Mouse (Mus musculus): ENCODE measurements at regions not wholly inside any gene's neighbourhood (a gene's known extent, or its start where the extent isn't known, plus 50 kb on each side); places are given as distances from the start of the nearest gene placed in this dataset.

DNA sequence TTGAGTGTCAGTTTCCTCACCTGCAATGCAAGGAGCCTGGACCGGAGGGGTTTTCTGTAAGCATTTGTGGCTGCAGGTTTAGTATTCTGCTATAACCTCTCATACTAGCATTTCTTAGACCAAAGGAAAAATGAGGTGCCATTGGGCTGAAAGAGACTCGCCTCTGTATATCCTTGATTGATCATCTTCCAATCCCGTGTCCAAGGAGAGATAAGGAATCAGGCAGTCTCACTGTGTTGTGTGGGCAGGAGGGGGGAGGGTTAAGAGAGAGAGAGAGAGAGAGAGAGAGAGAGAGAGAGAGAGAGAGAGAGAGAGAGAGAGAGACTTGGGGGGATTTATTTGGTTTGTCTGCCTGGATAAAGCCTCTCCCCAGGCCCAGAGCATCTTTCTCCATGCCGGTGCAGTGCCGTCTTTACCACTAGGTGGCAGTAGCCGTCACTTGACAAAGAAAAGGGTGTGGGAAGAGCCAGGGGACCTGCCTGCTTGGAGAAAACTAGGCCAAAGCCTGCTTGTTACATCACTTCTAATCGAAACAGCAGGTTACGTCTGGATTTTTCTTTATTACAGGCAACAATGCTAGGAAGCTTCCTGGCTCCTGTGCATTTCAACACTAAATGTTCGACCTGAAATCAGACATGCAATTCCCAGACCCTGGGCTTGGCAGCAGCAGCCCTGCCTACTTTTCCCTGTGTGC, 56.1 kb upstream of the Ces5a start:
- peak; percentile 69 for DNase-seq

DNA sequence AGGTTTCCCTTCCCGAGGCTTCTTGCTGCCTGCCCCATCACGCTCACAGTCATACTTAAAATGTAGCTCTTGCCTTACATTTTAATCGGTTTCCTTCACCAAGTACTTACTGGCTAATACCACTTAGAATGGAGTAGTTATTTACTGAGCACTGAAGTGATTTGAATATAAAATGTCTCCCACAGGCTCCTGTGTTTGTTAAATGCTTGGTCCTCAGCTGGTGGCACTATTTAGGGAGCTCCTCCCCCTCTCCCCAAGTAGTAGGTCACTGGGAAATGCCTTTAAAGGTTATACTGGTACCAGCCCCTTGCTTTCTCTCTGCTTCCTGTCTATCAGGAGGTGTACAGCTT, 56.6 kb upstream of the Ces5a start:
- DNase-seq = no peak

DNA sequence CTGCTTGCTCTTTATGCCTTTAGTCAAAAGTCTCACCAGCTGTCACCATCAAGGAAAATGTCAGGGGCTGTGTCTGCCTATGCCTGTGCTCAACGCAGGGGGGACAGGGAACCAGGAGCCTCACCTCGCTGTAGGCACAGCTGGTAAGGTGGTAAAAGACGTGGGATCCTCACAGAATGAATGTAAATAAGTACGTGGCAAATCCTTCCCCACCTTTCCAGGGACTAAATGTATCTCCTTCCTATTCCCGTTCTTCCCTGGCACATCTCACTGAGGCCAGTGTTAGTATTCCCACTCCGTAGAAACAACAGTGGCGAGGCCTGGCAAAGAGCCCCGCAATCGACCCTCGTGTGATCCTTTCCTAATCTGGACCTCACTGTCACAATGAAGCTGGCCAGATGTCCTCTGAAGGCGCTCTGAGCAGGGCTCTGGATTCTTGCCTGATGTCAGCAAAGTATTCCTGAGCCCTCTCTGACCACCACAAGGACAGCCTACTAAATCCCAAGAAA, 63.0 kb upstream of the Ces5a start:
- DNase-seq = no peak

DNA sequence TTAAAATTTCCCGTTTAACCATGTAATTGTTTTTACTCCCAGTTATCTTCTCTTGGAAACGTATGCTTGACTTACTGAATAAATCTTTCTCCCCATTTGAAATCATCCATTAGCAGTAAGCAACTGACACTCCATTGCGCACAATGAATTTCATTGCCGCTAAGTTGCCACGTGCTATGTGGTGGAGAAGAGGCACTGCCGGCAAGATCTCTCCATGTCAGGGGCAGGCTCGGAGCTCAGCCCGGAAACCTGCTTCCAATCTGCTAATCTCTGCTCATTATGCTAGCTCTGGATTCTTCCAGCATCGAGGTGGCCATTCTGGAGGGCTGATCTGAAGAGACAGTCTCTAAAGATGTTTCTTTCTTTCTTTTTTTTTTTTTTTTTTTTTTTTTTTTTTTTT, 63.7 kb upstream of the Ces5a start:
- DNase-seq = no peak

DNA sequence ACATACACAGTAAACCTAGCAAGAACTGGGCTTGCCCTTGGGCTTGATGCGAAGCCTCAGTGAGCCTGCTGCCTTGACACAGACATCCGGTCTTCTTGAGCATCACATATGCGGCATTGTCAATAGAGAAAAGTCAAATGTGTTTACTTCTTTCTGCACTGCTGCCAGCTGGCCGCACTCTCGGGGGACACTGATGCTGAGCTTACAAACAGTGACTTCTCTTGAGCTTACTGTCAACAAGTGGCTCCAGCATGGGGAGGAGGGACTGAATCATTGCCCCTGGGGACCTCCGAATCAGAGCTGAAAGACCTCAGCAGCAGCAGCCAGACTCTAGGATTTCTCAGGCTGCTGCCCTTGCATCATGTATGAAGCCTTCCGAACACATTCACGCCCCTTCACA, 64.1 kb upstream of the Ces5a start:
- DNase-seq = peak; percentile 5

DNA sequence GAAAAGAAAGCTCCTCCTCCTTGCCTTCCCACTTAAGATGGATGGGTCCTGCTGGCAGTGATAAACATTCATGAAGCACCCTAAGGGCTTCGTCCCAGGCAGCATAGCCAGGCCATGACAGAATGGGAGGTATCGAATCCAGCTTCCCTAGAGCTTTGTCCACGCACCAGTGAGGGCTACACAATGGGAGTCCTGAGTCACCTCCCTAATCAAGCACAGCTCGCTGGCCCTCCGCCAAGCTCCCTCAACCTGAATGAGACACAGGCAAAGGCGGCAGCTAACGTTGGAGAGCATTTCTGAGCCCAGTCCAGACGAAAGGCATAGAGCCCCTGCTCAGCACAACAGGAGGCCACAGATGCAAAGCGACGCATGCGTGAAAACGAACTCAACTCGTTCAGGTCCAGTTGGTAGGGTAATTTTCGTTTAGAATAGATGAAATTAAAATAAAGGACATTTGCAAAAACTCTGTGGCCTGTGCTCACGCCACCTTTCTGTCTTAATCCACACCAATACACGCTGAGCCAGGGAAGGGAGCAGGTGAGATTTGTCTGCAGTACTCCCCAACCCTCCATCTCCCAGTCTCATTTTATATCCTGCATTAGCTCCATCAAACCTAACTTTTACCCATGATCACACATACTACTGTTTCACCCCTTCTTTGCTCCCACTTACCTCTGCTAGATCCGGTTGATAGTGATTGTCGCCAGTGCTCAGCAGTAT, 91.3 kb upstream of the Ces5a start:
- peak; percentile 12 for DNase-seq

DNA sequence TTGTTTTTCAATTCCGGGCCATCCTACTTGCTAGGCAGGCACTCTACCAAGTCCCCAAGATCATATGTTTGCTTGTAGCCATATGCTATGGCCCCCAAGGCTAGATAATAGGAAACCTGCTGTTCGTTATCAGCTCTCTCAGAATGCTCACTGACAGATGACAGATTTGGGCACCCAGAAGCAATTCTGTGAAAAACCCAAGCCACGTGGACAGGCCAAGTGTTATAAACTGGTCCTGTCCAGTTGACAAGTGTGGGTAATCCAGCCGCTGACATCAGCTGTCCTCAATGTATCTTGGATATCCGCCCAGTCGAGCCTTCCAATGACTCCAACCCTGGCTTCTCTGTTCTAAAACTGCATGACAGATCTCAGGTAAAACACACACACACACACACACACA, 92.0 kb upstream of the Ces5a start:
- no peak for DNase-seq

DNA sequence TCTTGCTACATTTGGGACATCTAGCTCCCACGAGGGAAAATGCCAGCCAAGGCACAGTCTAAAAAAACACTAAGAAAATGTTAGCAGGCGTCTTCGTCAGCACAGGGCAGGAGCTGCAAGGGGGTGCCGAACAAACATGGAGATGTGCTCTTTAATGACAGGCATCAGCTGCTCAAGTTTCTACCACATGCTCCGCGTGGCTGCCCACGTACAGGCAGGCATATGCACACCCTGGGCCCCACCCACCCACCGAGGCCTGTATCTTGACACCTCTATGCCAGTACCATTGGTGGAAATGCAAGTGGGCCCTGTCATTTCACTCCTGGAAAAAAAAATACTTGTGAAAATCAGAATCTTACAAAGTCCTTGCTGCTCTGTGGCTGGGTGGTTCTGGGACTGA, 97.3 kb upstream of the Ces5a start:
- no peak for DNase-seq

DNA sequence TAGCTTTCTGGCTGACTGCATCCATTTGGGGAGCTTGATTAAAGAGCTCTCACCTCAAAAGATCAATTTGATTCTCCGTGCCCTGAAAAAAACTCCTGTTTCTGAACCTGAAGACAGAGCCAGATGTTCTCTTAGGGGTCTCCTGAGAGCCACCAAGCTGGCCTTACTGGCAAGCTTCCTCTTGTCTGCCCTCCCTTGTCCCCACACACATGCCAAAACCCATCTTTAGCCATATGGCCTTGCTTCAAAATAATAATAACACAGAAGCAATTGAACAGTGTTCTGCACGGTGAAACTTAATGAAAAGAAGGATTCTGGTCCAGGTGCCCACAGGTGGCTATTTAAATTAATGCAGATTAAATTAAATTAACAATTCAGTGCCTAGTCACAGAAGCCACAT, 107.1 kb upstream of the Ces5a start:
- no peak for DNase-seq

DNA sequence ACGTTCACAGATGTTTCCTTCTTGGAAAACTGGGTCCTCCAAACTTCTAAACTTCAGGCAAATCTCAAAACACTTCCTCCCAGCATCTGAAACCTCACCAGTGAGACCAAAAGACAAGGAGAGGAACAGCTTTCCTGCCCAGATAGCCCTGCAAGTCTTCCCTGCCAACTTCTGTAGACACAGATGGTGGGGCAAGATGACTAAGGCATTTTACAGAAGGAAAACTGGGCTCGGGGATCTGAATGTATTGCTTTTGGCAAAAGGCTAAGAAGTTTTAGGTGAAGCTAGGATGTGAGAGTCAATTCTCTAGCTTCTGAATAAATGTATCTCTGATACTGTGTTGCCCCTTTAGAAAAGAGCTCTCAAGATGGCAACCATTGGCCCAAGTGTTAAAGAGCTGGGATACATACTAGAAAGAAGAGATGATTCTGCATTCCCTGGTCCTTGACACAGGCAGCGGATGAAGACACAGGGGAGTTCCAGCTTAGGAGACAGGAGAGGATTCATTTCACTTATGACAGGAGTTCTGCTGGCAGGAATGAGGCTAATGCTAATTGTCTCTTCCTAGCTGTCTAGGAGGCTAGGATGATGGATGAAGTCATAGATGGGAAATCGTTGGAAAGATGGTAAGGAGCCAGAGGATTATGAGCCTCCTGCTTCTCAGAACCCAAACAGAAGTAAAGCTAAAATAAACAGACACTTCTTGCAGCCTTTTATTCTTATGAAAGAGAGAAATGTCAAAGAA, 108.0 kb upstream of the Ces5a start:
- DNase-seq = no peak

DNA sequence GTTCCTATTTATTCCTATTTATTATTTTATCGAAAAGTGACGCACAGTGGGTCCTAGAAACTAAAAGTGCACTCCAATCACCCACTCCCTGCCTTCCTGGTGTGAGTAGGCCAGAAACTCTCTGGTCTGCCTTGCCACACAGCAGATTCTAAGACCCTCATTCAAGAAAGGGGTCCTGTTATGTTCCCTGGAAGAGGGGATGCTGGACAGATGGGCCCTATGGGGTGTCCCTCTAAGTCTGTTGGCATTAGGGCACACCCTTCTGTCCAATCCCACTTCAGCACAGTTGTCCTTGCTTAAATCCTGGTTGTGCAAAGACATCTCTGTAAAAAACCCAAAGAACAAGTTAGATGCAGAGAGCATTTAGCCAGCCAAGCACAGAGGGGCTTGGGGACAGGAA, 117.8 kb upstream of the Ces5a start:
- DNase-seq = no peak

DNA sequence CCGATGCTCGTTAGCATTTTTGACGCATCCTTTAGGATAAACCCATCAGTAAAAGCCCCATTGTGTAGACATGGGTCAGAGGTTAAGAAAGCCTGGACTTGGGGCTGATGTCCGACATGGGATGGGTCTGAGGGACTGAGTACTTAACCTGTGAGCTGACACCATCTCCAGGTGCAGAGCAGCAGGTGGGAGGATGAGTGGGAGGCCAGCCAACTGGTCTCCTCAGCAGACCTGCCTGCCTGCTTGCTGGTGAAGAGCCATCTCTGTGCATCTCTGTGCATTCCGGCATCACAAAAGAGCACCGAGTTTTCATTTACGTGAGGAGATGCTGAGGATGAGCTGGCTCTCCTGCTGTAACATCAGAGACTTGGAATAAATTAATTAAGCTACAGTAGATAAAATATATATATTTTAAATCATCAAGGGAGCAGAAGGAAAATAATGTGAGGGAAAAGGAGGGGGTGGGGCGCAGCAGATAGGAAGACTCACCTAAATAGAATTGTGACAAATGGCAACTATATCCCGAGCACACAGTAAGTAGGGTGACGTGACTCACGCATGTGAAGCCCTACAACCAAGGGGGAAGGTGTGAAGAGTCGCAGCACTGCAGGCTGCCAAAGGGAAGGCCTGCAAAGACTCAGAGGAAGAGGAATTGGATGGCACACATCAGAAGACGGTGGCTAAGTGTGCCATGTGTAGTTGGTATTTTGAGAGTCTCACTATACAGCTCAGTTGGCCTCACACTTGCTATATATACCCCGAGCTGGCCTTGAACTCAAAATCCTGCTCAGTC, 118.5 kb upstream of the Ces5a start:
- no peak for DNase-seq

DNA sequence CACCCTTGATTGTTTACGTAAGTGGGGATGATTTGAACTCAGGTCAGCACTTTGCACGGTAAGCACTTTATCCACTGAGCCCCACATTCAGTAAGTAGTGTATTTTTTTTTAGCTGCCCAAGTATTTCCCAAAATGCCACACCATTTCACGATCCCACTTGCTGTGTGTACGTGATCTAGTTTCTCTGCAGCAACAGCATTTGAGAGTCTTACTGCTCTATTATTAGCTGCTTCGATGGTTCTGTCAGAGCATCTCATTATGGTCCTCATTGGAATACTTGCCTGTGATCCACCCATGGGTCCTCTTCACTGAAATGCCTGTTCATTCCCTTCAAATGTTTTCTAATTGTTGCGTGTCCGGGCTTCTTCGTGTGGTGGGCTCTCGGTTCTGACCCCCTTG, 120.1 kb upstream of the Ces5a start:
- DNase-seq = no peak

DNA sequence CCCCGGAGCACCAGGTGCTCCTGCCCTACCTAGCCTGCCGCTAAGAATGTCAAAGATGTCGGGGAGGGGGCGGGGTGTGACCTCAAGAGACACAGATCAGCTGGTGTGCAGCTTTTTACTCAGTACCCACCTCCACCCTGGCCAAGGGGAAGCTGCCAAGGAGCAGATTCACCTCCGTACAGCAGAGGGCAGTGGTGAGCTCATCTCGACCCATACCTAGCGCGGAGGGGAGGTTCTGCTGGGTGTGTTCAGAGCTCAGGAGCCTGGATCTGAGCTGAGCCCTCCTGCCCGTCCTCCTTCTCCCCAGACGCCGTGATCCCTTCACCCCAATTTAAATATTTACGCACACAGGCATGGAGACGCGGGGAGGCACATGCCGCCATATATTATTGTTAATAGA, 126.1 kb upstream of the Ces5a start:
- DNase-seq = peak; percentile 61

DNA sequence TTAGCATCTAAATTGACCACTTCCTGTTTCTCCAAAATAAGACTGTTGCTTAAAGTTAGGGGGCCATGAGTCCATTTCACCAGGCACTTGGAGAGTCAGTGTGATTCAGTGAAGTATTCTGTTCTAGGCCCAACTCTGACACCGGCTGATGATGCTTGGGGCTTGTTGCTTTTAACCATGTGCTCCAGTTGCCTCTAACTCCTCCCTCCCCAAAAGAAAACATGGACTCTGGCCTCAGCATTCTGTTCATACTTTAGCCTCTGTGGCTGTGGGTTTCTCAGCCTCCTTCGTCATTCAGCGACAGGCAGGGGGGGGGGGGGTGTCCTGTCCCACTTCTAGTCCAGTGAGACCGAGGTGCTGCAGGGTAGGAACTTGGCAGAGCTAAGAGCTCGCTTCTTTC, 126.6 kb upstream of the Ces5a start:
- DNase-seq = no peak

DNA sequence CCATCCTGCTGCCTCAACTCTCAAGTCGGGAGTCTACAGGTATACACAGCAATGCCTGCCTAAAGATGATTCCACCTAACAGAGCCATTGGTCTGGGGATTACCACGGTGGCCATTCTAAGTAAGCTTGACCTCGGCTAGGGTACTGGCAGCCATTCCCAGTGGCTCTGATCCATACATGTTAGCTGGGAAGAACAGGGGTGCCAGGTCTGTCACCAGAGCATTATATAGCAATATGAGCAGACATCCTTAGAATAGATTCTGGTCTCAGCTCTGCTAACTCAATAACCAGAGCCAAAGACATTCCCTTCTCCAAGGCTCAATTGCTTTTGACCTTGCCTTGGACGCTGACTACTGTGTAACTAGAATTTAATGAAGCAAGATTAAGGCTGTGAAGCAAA, 128.2 kb upstream of the Ces5a start:
- DNase-seq = no peak

DNA sequence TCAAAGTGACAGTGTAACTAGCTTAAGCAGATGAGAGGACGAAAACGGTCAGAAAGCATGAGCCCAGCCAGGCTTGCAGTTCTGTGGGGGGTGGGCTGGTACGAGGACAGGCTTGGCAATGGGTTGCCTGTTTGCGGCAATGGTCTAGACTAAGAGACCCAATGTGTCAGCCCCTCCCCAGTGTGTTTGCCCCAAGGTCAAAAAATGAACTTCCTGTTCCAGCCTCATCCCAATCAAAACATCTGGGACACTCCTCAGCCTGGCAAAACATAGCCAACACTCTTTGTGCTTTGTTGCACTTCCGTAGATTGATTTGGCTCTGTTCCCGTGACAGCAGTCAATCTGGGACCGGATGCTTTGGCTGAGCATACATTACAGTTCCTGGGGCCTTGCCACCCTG, 132.7 kb upstream of the Ces5a start:
- DNase-seq = no peak

DNA sequence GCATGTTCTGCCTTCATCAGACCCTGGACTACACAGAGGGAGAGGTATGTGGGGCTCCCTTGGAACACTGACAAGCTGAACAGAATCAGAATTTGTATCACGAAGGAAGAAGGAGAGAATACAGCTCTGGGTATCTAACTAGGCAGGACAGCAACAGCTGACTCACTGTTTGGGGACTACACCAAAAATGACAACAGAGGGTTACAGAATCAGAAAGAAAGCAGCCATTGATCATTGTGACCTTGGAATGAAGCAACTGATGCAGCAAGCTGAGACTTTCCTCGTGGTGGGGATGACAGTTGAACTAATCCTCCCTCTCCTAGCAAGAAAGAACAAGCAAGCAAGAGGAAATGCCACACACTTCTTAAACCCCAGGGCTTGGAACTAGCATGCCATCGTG, 135.0 kb upstream of the Gnao1 start:
- DNase-seq = no peak

DNA sequence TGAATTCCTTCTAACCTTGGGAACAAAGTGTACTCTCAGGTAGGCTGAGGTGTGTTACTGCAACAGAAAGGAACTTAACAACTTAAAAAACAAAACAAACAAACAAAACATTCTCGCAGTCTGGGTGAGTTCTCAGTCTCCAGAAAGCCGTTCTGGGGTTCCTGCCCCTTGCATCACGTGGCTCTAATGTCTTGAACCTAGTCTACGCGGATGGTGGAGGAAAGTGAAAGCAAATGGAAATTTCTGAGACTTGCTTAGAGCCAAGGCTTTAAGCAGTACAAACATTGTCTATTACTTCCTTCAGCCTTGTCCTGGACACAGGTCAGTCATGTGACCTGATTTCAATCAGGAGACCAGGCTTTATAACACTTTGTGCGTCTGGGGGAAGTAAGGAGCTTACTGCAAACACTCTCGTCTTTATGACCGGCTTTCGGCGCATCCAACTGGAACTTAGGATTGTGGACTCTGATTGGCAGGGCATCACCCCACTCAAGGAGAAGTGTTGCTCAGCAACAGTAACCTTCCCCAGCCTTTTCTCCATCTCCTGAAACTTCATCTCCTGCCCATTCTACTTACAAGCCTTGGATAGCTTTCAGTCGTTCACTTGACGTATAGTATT, 125.9 kb upstream of the Gnao1 start:
- no peak for DNase-seq

DNA sequence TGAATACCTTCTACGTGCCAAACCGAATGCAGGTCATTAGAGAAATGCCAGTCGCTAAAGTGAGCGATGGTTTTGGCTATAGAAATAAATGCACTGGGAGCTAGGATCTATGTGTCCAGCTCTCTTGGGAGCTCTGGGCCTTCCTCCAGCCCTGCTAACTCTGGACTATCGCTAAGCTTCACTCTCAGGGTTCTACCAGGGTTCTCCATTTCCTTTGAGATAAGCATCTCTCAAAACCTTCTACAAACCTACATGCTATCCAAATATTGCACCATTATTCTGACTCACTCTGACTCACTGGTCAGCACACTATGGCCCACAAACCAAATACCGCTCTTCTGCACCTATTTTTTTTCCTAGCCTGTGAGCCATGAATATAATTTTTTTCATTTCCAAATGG, 125.4 kb upstream of the Gnao1 start:
- no peak for DNase-seq

DNA sequence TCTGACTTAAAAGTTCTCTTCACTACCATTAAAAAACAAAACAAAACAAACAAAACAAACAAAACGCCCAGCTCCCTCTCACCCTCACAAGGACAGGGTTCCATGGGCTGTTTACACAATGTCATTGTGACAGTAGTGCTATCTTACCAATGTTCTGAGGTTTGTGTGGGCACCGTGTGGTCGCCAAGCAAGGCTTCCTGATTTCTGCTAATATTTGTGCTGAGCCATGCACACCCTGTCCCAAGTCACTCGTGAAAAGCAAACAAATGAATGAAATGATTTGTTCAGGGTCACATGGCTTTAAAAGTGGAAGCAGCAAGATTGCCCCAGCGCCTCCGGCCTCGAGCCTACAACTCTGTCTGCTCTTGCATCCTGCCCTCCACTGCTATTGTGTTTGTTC, 120.9 kb upstream of the Gnao1 start:
- no peak for DNase-seq

DNA sequence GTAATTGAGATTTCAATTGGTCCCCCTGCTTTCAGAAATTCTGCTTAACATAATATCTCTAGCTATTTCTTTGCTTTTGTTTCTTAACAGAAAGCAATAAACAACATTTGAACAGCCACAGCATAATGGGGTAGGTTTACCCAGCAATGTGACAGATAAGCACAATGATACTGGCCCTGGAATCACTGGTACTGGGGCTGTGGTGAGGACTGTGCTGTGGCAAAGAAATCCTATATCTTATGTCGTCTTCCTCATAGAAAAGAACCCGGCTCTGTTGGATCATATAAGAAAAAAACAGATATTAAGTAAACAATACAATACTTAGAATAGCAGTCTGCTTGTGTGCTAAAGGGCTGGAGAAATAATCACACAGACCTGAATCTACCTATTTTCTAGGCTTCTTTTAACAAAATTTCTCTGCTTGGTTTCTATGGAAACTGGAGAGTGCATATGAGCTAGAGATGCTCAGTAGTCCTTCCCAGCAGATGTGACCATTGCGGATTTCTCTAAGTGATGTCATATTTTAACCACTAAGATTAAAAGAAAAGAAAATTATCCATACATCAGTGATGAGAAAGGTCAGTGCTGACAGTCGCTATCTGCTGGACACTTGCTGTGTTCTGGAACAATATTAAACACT, 119.8 kb upstream of the Gnao1 start:
- no peak for DNase-seq
